Mouse (Mus musculus): ENCODE results near the gene Smo.

DNA sequence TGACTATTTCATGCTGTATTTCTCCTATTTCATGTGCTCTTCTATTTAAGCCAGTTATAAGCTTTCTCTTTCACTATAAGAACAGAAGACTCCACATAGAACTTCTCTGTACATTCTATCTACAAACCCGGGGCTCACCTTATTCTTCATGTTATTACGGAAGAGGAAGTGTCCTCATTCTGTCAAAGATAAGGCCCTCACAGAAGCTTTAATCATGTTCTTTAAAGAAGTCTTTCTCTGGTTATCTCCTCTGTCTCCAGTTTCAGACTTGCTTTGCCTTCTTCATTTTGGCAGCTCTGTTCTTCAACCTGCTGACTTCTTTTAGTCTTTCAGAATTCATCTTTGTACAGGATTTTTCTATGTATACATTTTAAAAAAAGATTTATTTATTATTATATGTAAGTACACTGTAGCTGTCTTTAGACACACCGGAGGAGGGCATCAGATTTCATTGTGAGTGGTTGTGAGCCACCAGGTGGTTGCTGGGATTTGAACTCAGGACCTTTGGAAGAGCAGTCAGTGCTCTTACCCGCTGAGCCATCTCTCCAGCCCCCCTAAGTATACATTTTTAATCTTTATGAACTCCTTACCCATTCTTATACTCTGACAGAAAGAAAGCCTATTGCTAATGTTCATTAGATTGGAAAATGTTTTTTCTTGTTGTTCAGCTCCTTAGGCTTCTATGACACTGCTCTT, 41.4 kb downstream of the Smo start:
- TF ChIP-seq GATA1 (IDR thresholded peaks at IDR 0.05; ENCODE audit: borderline replicate concordance, low read length), result no peak
- TF ChIP-seq FLI1 (IDR thresholded peaks at IDR 0.05; ENCODE audit: low read length), result no peak
